Mouse (Mus musculus): ENCODE measurements around the gene Ssmem1.

GRCm38 (mm10) chr6:30554092-30554491, 44.4 kb downstream of the Ssmem1 start:
- no peak for TF ChIP-seq CTCF (IDR thresholded peaks at IDR 0.05; ENCODE audit: low read depth, low read length)
- TF ChIP-seq POLR2A (IDR thresholded peaks at IDR 0.05; ENCODE audit: borderline replicate concordance, low read depth, low read length) = no peak
